Mouse (Mus musculus) forebrain, embryonic 11.5 days (tissue): ENCODE results near the gene Lrrc8d. TPM values are rescaled to one million over a fixed set of nuclear protein-coding genes. Genes with fewer than 3 reads are reported as not detected.

Experiments used
- ATAC-seq: fragments of 200-750 bp; cut with Nextera tagmentation; replicated peaks from 2 replicates; pipeline ENCODE4 v1.8.0; 2017; ENCODE audit warnings: moderate TSS enrichment; ENCODE audit not compliant: low FRiP score
- DNase-seq: peaks from one replicate; pipeline ENCODE4 v3.0.0-alpha.2; 2017; ENCODE audit warnings: low spot score
- H3K27ac ChIP-seq: fragments of 300-500 bp; sonication (generic); 2 replicates; pipeline ENCODE4 v1.5.1; 2014; ENCODE audit warnings: low read depth, low read length
- H3K27me3 ChIP-seq: fragments of 300-500 bp; sonication (generic); 2 replicates; pipeline ENCODE4 v1.6.1; 2014; ENCODE audit warnings: mild to moderate bottlenecking, low read length, mixed read lengths; ENCODE audit not compliant: control insufficient read depth, insufficient read depth
- H3K36me3 ChIP-seq: fragments of 300-500 bp; sonication (generic); 2 replicates; pipeline ENCODE4 v1.6.1; 2014; ENCODE audit warnings: mild to moderate bottlenecking, low read length, moderate library complexity, mixed read lengths; ENCODE audit not compliant: control insufficient read depth, insufficient read depth
- H3K4me1 ChIP-seq: fragments of 300-500 bp; sonication (generic); replicated peaks from 2 replicates; pipeline ENCODE4 v1.6.1; 2014; ENCODE audit warnings: low read length, mixed read lengths; ENCODE audit not compliant: control insufficient read depth, insufficient read depth
- H3K4me2 ChIP-seq: fragments of 300-500 bp; sonication (generic); 2 replicates; pipeline ENCODE4 v1.6.1; 2014; ENCODE audit warnings: low read depth, mild to moderate bottlenecking, low read length, moderate library complexity, mixed read lengths; ENCODE audit not compliant: severe bottlenecking
- H3K4me3 ChIP-seq: fragments of 300-500 bp; sonication (generic); 2 replicates; pipeline ENCODE4 v1.5.1; 2014; ENCODE audit warnings: low read depth, low read length
- H3K9ac ChIP-seq: fragments of 300-500 bp; sonication (generic); 2 replicates; pipeline ENCODE4 v1.6.1; 2014; ENCODE audit warnings: low read length
- H3K9me3 ChIP-seq: fragments of 300-500 bp; sonication (generic); 2 replicates; pipeline ENCODE4 v1.6.1; 2016; ENCODE audit warnings: low read length, mixed read lengths; ENCODE audit not compliant: control insufficient read depth
- WGBS: fragments of 180-500 bp; shearing (Covaris S2); extraction: QIAGEN DNeasy Blood & Tissue Kit; methylation state at CpG from one replicate; pipeline ENCODE4 v1.1.7; 2014; 5-methylcytosine and 5-hydroxymethylcytosine counted together
- polyA plus RNA-seq: library from polyadenylated mRNA; unstranded; fragments of >200 nt; fragmentation: Nextera tagmentation; extraction: Ambion mirVana; gene quantifications from 2 replicates; pipeline ENCODE4 v1.2.1, GENCODE M21; 2014

Gene Lrrc8d
- polyA plus RNA-seq, 1 experiment from 2014 or later: 28.9 TPM

DNA sequence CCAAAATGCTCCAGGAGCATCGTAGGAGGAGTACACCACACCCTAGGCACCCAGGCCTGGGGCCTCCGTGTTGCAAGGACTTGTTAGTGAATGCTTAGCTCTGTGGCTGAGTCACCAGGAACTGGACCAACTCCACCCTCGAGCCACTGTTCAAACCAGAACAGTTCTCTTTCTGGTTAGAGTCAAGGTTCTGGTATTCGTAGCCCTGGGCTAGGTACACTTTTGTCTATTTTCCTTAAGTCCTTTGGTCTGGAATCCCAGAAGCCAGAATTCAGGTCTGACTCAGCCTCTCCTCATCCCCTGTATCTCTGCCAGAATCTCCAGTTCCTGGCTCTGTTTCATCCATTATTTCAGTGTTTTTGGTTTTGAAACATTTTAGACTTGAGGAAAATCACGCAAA, 79.6 kb downstream of the Lrrc8d start:
- DNase-seq (no peak), ATAC-seq (no peak)
- no peak overlapping the region for H3K27ac ChIP-seq
- H3K9ac ChIP-seq: no peak overlapping the region
- no peak overlapping the region for H3K4me2 ChIP-seq
- no peaks in the 10 kb centered on the region for H3K27me3 ChIP-seq
- H3K36me3 ChIP-seq: no peaks in the 10 kb centered on the region
- H3K4me1 ChIP-seq: no peaks in the 10 kb centered on the region
- H3K4me3 ChIP-seq: no peak overlapping the region
- no peaks in the 10 kb centered on the region for H3K9me3 ChIP-seq
- WGBS: 88% methylated on average over 5 of the region's 5 CpGs

DNA sequence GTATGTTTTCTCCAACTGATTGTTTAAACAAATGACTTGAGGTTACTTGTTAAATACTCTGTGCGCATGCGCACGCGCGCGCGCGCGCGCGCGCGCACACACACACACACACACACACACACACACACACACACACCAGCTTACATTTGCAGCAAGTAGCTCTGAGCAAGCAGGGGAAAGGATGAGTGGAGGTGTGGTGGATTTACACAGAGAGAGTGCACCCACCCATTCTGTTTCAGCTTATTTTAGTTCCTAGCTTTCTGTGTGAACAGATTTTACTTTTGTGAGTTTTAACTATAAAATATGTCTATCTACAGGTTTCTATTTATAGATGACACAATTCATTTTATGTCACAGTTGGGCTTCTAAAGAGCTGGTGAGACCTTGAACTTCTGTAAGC, 84.1 kb downstream of the Lrrc8d start:
- ATAC-seq (no peak), DNase-seq (no peak)
- Histone ChIP-seq H3K9ac (no peak overlapping the region), H3K4me3 (no peak overlapping the region), H3K4me2 (no peak overlapping the region), H3K4me1 (no peaks in the 10 kb centered on the region), H3K36me3 (no peaks in the 10 kb centered on the region), H3K27ac (no peak overlapping the region), H3K9me3 (no peaks in the 10 kb centered on the region), H3K27me3 (no peaks in the 10 kb centered on the region)
- WGBS: 96% methylated on average over 13 of the region's 13 CpGs

- no peaks in the 10 kb centered on the region for H3K9me3 ChIP-seq
- no peaks in the 10 kb centered on the region for H3K36me3 ChIP-seq
- H3K27ac ChIP-seq: no peak overlapping the region
- H3K4me3 ChIP-seq: no peak overlapping the region
- H3K9ac ChIP-seq: no peak overlapping the region
- DNase-seq (no peak), ATAC-seq (no peak)
- WGBS: 91% methylated on average over 10 of the region's 10 CpGs
- H3K27me3 ChIP-seq: no peaks in the 10 kb centered on the region
- no peak overlapping the region for H3K4me2 ChIP-seq
- no peaks in the 10 kb centered on the region for H3K4me1 ChIP-seq
Measured at GRCm38 (mm10) chr5:105784724-105785123, 85.0 kb downstream of the Lrrc8d start.

GRCm38 (mm10) chr5:105787577-105787976, 87.8 kb downstream of the Lrrc8d start:
- H3K27ac ChIP-seq: no peak overlapping the region

DNA sequence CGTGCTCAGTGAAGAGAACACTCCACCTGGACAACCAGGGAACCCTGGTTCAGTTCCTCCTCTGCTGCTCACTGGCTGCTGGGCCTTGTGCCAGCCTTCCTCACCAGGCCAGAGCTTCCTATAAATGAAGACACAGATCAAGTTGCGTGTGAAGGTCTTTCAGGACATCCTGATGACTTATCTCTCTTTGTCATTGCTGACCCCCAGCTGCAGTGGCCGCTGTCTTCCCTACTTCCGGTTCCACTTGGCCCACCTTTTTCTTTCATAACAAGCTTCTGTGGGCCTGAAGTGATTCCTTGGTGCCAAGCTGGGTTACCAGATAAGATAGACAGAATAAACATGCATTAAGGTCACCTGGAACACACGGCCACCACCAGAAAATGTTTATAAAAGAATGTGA, 90.0 kb downstream of the Lrrc8d start:
- no peaks in the 10 kb centered on the region for H3K27me3 ChIP-seq
- peaks cover 13% of the 10 kb centered on the region for H3K4me1 ChIP-seq
- no peak overlapping the region for H3K27ac ChIP-seq
- H3K4me2 ChIP-seq: no peak overlapping the region
- ATAC-seq (no peak), DNase-seq (no peak)
- no peaks in the 10 kb centered on the region for H3K9me3 ChIP-seq
- no peak overlapping the region for H3K9ac ChIP-seq
- WGBS: 85% methylated on average over 5 of the region's 5 CpGs
- no peak overlapping the region for H3K4me3 ChIP-seq
- H3K36me3 ChIP-seq: no peaks in the 10 kb centered on the region

More at GRCm38 (mm10) chr5:105787577-105787976, 87.8 kb downstream of the Lrrc8d start:
- no peak for ATAC-seq
- WGBS: 85% methylated on average over 10 of the region's 10 CpGs
- Histone ChIP-seq H3K9me3 (no peaks in the 10 kb centered on the region), H3K36me3 (no peaks in the 10 kb centered on the region), H3K4me2 (no peak overlapping the region), H3K9ac (no peak overlapping the region), H3K4me3 (no peak overlapping the region), H3K4me1 (peaks cover 4% of the 10 kb centered on the region; the same call in 1 of the 2 replicates), H3K27me3 (no peaks in the 10 kb centered on the region)
- no peak for DNase-seq

- DNase-seq (no peak), ATAC-seq (0 out of 2 replicates have a peak, but pooled peaks have one; percentile 38)
- Histone ChIP-seq H3K27ac (no peak overlapping the region), H3K36me3 (no peaks in the 10 kb centered on the region), H3K27me3 (no peaks in the 10 kb centered on the region), H3K4me2 (no peak overlapping the region), H3K4me1 (peaks cover 13% of the 10 kb centered on the region), H3K9ac (peak overlapping the region; percentile 12), H3K9me3 (no peaks in the 10 kb centered on the region), H3K4me3 (no peak overlapping the region)
- 38% methylated on average over 8 of the region's 8 CpGs for WGBS
Measured at GRCm38 (mm10) chr5:105792331-105792801, 92.6 kb downstream of the Lrrc8d start.

GRCm38 (mm10) chr5:105792853-105793547, 93.2 kb downstream of the Lrrc8d start:
- no peak overlapping the region for H3K4me3 ChIP-seq
- no peaks in the 10 kb centered on the region for H3K36me3 ChIP-seq
- no peaks in the 10 kb centered on the region for H3K27me3 ChIP-seq
- DNase-seq (no peak), ATAC-seq (0 out of 2 replicates have a peak, but pooled peaks have one; percentile 44)
- H3K27ac ChIP-seq: peak overlapping the region; percentile 37
- H3K4me2 ChIP-seq: no peak overlapping the region
- H3K4me1 ChIP-seq: peaks cover 13% of the 10 kb centered on the region
- peak overlapping the region; percentile 12 for H3K9ac ChIP-seq
- H3K9me3 ChIP-seq: no peaks in the 10 kb centered on the region
- 44% methylated on average over 13 of the region's 13 CpGs for WGBS

- Histone ChIP-seq H3K4me2 (no peak overlapping the region), H3K27ac (no peak overlapping the region; the same call in 1 of the 2 replicates), H3K9me3 (no peaks in the 10 kb centered on the region), H3K27me3 (no peaks in the 10 kb centered on the region), H3K36me3 (no peaks in the 10 kb centered on the region), H3K4me1 (peaks cover 13% of the 10 kb centered on the region), H3K9ac (no peak overlapping the region), H3K4me3 (no peak overlapping the region)
- DNase-seq: no peak
- ATAC-seq: no peak
- 37% methylated on average over 5 of the region's 5 CpGs for WGBS
Measured at GRCm38 (mm10) chr5:105793548-105793940, 93.8 kb downstream of the Lrrc8d start.

GRCm38 (mm10) chr5:105798421-105798820, 98.7 kb downstream of the Lrrc8d start:
- H3K27ac ChIP-seq: no peak overlapping the region
- WGBS: 96% methylated on average over 4 of the region's 4 CpGs
- no peak for DNase-seq
- H3K9me3 ChIP-seq: no peaks in the 10 kb centered on the region
- H3K4me1 ChIP-seq: peaks cover 4% of the 10 kb centered on the region
- no peak overlapping the region for H3K4me3 ChIP-seq
- H3K27me3 ChIP-seq: no peaks in the 10 kb centered on the region
- no peak for ATAC-seq
- H3K9ac ChIP-seq: no peak overlapping the region
- no peaks in the 10 kb centered on the region for H3K36me3 ChIP-seq
- no peak overlapping the region for H3K4me2 ChIP-seq
